Mouse (Mus musculus) MEL (cell line): ENCODE data around the gene Lpin1. TPM values are rescaled to one million over a fixed set of nuclear protein-coding genes. Genes with fewer than 3 reads are reported as not detected.

Experiments used
- DNase-seq: peaks from one replicate; pipeline ENCODE4 v3.0.0; 2011; ENCODE audit warnings: low read depth, low spot score
- H3K27ac ChIP-seq: 2 replicates; pipeline ENCODE4 v1.5.1; 2012; ENCODE audit warnings: low read depth, mild to moderate bottlenecking, control low read depth, low read length, moderate library complexity; ENCODE audit not compliant: control insufficient read depth
- H3K27me3 ChIP-seq, 2 experiments: fragments of 150-350 bp in 1 of 2; sonication (generic) in 1 of 2; 2 replicates each; pipeline ENCODE4 v1.6.1; 2012; ENCODE audit warnings: low read length in 2 of 2, mild to moderate bottlenecking in 2 of 2, improper control_type of control experiment in 1 of 2, moderate library complexity in 1 of 2; ENCODE audit not compliant: insufficient read depth in 2 of 2, control insufficient read depth in 1 of 2
- H3K36me3 ChIP-seq, 2 experiments: 2 replicates each; pipeline ENCODE4 v1.6.1; 2012 to 2014; ENCODE audit warnings: low read length in 2 of 2, improper control_type of control experiment in 1 of 2, inconsistent platforms in 1 of 2, mild to moderate bottlenecking in 1 of 2; ENCODE audit not compliant: insufficient read depth in 2 of 2, control insufficient read depth in 1 of 2
- H3K4me1 ChIP-seq, 2 experiments: fragments of 150-350 bp in 1 of 2; sonication (generic) in 1 of 2; 2 replicates each; pipeline ENCODE4 v1.6.1; 2012; ENCODE audit warnings: low read length in 2 of 2, improper control_type of control experiment in 1 of 2, mild to moderate bottlenecking in 1 of 2; ENCODE audit not compliant: insufficient read depth in 2 of 2, control insufficient read depth in 1 of 2
- H3K4me3 ChIP-seq, 2 experiments: fragments of 150-350 bp in 1 of 2; sonication (generic) in 1 of 2; 2 replicates each; pipeline ENCODE4 v1.5.1; 2012; ENCODE audit warnings: low read depth in 2 of 2, low read length in 2 of 2, mild to moderate bottlenecking in 2 of 2, moderate library complexity in 2 of 2, control low read depth in 1 of 2, improper control_type of control experiment in 1 of 2; ENCODE audit not compliant: control insufficient read depth in 1 of 2, insufficient read depth in 1 of 2
- H3K79me2 ChIP-seq: 2 replicates; pipeline ENCODE4 v1.6.1; 2012; ENCODE audit warnings: mild to moderate bottlenecking, low read length, moderate library complexity; ENCODE audit not compliant: control insufficient read depth, poor library complexity, insufficient read depth
- H3K9ac ChIP-seq: 2 replicates; pipeline ENCODE4 v1.6.1; 2012; ENCODE audit warnings: low read depth, mild to moderate bottlenecking, control low read depth, low read length, moderate library complexity; ENCODE audit not compliant: control insufficient read depth, poor library complexity, severe bottlenecking
- H3K9me3 ChIP-seq: fragments of 150-350 bp; sonication (generic); replicated peaks from 2 replicates; pipeline ENCODE4 v1.6.1; 2012; ENCODE audit warnings: mild to moderate bottlenecking, low read length, improper control_type of control experiment, moderate library complexity; ENCODE audit not compliant: insufficient read depth
- BHLHE40 ChIP-seq: IDR thresholded peaks from 2 replicates; pipeline ENCODE4 v1.6.1; 2012; ENCODE audit warnings: low read depth, mild to moderate bottlenecking, inconsistent platforms, low read length, improper control_type of control experiment, borderline replicate concordance
- CHD1 ChIP-seq: IDR thresholded peaks from 2 replicates; pipeline ENCODE4 v1.6.1; 2012; ENCODE audit warnings: low read depth, mild to moderate bottlenecking, inconsistent platforms, low read length, improper control_type of control experiment
- CTCF ChIP-seq, 3 experiments: IDR thresholded peaks in 2 of 3; conservative IDR thresholded peaks in 1 of 3; 2 replicates each; pipeline ENCODE4 v1.5.1; 2011 to 2012; ENCODE audit warnings: low read length in 3 of 3, low read depth in 2 of 3, mild to moderate bottlenecking in 2 of 3, improper control_type of control experiment in 1 of 3, inconsistent platforms in 1 of 3, mixed read lengths in 1 of 3, moderate library complexity in 1 of 3; ENCODE audit not compliant: control insufficient read depth in 1 of 3, insufficient read depth in 1 of 3, poor library complexity in 1 of 3, severe bottlenecking in 1 of 3
- GATA1 ChIP-seq: IDR thresholded peaks from 2 replicates; pipeline ENCODE4 v1.6.1; 2011; ENCODE audit warnings: low read depth, low read length, improper control_type of control experiment
- HCFC1 ChIP-seq: IDR thresholded peaks from 2 replicates; pipeline ENCODE4 v1.6.1; 2012; ENCODE audit warnings: low read depth, mild to moderate bottlenecking, inconsistent platforms, low read length, improper control_type of control experiment, moderate library complexity
- JUND ChIP-seq: IDR thresholded peaks from 2 replicates; pipeline ENCODE4 v1.6.1; 2011; ENCODE audit warnings: low read depth, mild to moderate bottlenecking, improper control_type of control experiment, low read length
- KAT2A ChIP-seq: conservative IDR thresholded peaks from 2 replicates; pipeline ENCODE4 v1.6.1; 2012; ENCODE audit warnings: low read depth, low read length, improper control_type of control experiment, inconsistent platforms
- MAFK ChIP-seq: IDR thresholded peaks from 2 replicates; pipeline ENCODE4 v1.6.1; 2011; ENCODE audit warnings: low read depth, mild to moderate bottlenecking, low read length, improper control_type of control experiment, borderline replicate concordance
- MAX ChIP-seq: IDR thresholded peaks from 2 replicates; pipeline ENCODE4 v1.6.1; 2011; ENCODE audit warnings: low read length, improper control_type of control experiment
- MYC ChIP-seq: IDR thresholded peaks from 2 replicates; pipeline ENCODE4 v1.6.1; 2011; ENCODE audit warnings: low read depth, mild to moderate bottlenecking, low read length, improper control_type of control experiment, moderate library complexity
- POLR2AphosphoS5 ChIP-seq: IDR thresholded peaks from 2 replicates; pipeline ENCODE4 v1.6.1; 2012; ENCODE audit warnings: low read depth, borderline replicate concordance, mild to moderate bottlenecking, inconsistent platforms, low read length, moderate library complexity, mixed read lengths
- TAL1 ChIP-seq: IDR thresholded peaks from 2 replicates; pipeline ENCODE4 v1.6.1; 2012; ENCODE audit warnings: mild to moderate bottlenecking, inconsistent platforms, low read length, moderate library complexity, mixed read lengths
- TBP ChIP-seq: IDR thresholded peaks from 2 replicates; pipeline ENCODE4 v1.8.0; 2011; ENCODE audit warnings: low read depth, low read length, improper control_type of control experiment
- UBTF ChIP-seq: IDR thresholded peaks from 2 replicates; pipeline ENCODE4 v1.6.1; 2012; ENCODE audit warnings: low read depth, mild to moderate bottlenecking, inconsistent platforms, low read length, improper control_type of control experiment, moderate library complexity, borderline replicate concordance; ENCODE audit not compliant: insufficient read depth
- ZKSCAN1 ChIP-seq: IDR thresholded peaks from 2 replicates; pipeline ENCODE4 v1.6.1; 2012; ENCODE audit warnings: low read depth, mild to moderate bottlenecking, inconsistent platforms, low read length, improper control_type of control experiment, moderate library complexity
- ZMIZ1 ChIP-seq: IDR thresholded peaks from 2 replicates; pipeline ENCODE4 v1.6.1; 2012; ENCODE audit warnings: low read depth, mild to moderate bottlenecking, inconsistent platforms, low read length, improper control_type of control experiment, moderate library complexity
- polyA plus RNA-seq, 2 experiments: library from polyadenylated mRNA; stranded (reverse) in 1 of 2; unstranded in 1 of 2; fragments of >175 nt in 1 of 2; fragments of >200 nt in 1 of 2; gene quantifications; 2 replicates each; pipeline versions ENCODE4 v1.2.1 to v1.2.4; 2012; ENCODE audit warnings: low replicate concordance in 2 of 2, low read depth in 1 of 2; ENCODE audit not compliant: insufficient read length in 2 of 2, insufficient read depth in 1 of 2, missing spikeins in 1 of 2
- total RNA-seq: library from RNA; depleted of rRNA; stranded (reverse); fragments of 300-350 nt; gene quantifications from 2 replicates; pipeline ENCODE4 v1.2.3, GENCODE M21; 2012

The Lpin1 gene
- total and polyA plus RNA-seq, 3 experiments: 1.2 to 3.9 TPM; not detected in 1

GRCm38 (mm10) chr12:16614556-16614955 lies 3.8 kb upstream of the Lpin1 start:
- no peak overlapping the region for H3K9ac ChIP-seq
- TF ChIP-seq CTCF (IDR thresholded peaks at IDR 0.05 in 2 of 3, conservative IDR thresholded peaks at IDR 0.05 in 1 of 3; ENCODE audit: control insufficient read depth in 1 of 3, insufficient read depth in 1 of 3, low read depth in 2 of 3, low read length in 3 of 3, poor library complexity in 1 of 3, severe bottlenecking in 1 of 3) (no peak), CHD1 (no peak), ZMIZ1 (no peak), TAL1 (no peak), BHLHE40 (no peak), MAFK (no peak), UBTF (no peak)

GRCm38 (mm10) chr12:16605624-16606023 lies 5.1 kb downstream of the Lpin1 start:
- H3K9me3 ChIP-seq: no peaks in the 10 kb centered on the region
- H3K79me2 ChIP-seq: no peaks in the 10 kb centered on the region
- H3K4me3 ChIP-seq: no peak overlapping the region
- TF ChIP-seq UBTF (no peak), KAT2A (no peak), BHLHE40 (no peak), JUND (no peak), POLR2AphosphoS5 (no peak), TBP (no peak), MYC (no peak), MAX (no peak), GATA1 (no peak), HCFC1 (no peak)
- H3K27me3 ChIP-seq: peaks cover 0 to 4% of the 10 kb centered on the region in 2 experiments; a peak in 3 of 4 replicates
- no peaks in the 10 kb centered on the region for H3K4me1 ChIP-seq
- DNase-seq: no peak
- H3K36me3 ChIP-seq: no peaks in the 10 kb centered on the region
- H3K27ac ChIP-seq: no peak overlapping the region
- H3K9ac ChIP-seq: no peak overlapping the region

More at GRCm38 (mm10) chr12:16614556-16614955, 3.8 kb upstream of the Lpin1 start:
- no peaks in the 10 kb centered on the region for H3K4me1 ChIP-seq
- H3K9me3 ChIP-seq: no peaks in the 10 kb centered on the region
- no peak overlapping the region for H3K27ac ChIP-seq
- DNase-seq: no peak
- no peak overlapping the region for H3K4me3 ChIP-seq
- H3K79me2 ChIP-seq: no peaks in the 10 kb centered on the region
- H3K36me3 ChIP-seq: no peaks in the 10 kb centered on the region
- H3K27me3 ChIP-seq: peaks cover 0 to 13% of the 10 kb centered on the region in 2 experiments; a peak in 2 of 4 replicates

GRCm38 (mm10) chr12:16602271-16602670 lies 8.5 kb downstream of the Lpin1 start:
- no peaks in the 10 kb centered on the region for H3K4me1 ChIP-seq
- no peak for DNase-seq
- TF ChIP-seq ZKSCAN1: no peak

More at GRCm38 (mm10) chr12:16602271-16602670, 8.5 kb downstream of the Lpin1 start:
- no peak overlapping the region for H3K9ac ChIP-seq
- no peaks in the 10 kb centered on the region for H3K36me3 ChIP-seq
- no peak overlapping the region for H3K4me3 ChIP-seq
- peaks cover 7 to 11% of the 10 kb centered on the region in 2 experiments for H3K27me3 ChIP-seq
- H3K79me2 ChIP-seq: no peaks in the 10 kb centered on the region
- no peaks in the 10 kb centered on the region for H3K9me3 ChIP-seq
- H3K27ac ChIP-seq: no peak overlapping the region
